Mouse (Mus musculus) adrenal gland, adult 18-20 months (tissue): Measurements from ENCODE around the gene Gm10053. TPM values are rescaled to one million over a fixed set of nuclear protein-coding genes. Genes with fewer than 3 reads are reported as not detected.
"Not testable (repeated sequence)": the region's sequence is repeated elsewhere in the genome, so short reads cannot be mapped to it uniquely, and the experiment has no call there.

Experiments
- DNase-seq, 2 experiments: peaks; one replicate each; pipeline ENCODE4 v3.0.0; 2021 to 2022; ENCODE audit warnings: low spot score in 2 of 2
- long read RNA-seq, 2 experiments: library from polyadenylated mRNA; stranded (forward); transcript quantifications; one replicate each; pipeline ENCODE4 v2.0.0; 2021
- total RNA-seq, 2 experiments: library from RNA; stranded (reverse); gene quantifications; 1 replicate in 1 of 2; 2 replicates in 1 of 2; pipeline ENCODE4 v1.2.3; 2021

Gm10053 gene
- 100 to 1,000 TPM; 257 to 508 TPM for total RNA-seq
- long read RNA-seq, experiment 1, partial matches to known transcripts = 0 of 1 reads
- long read RNA-seq, experiment 1, other reads (novel, unspliced or antisense) = 0 of 1 reads
- long read RNA-seq, experiment 2, transcript Gm10053-201 (1 exons, 946 nt) = major isoform, 5 of 5 reads
- long read RNA-seq, experiment 2, partial matches to known transcripts = 0 of 5 reads
- long read RNA-seq, experiment 2, other reads (novel, unspliced or antisense) = 0 of 5 reads

DNA sequence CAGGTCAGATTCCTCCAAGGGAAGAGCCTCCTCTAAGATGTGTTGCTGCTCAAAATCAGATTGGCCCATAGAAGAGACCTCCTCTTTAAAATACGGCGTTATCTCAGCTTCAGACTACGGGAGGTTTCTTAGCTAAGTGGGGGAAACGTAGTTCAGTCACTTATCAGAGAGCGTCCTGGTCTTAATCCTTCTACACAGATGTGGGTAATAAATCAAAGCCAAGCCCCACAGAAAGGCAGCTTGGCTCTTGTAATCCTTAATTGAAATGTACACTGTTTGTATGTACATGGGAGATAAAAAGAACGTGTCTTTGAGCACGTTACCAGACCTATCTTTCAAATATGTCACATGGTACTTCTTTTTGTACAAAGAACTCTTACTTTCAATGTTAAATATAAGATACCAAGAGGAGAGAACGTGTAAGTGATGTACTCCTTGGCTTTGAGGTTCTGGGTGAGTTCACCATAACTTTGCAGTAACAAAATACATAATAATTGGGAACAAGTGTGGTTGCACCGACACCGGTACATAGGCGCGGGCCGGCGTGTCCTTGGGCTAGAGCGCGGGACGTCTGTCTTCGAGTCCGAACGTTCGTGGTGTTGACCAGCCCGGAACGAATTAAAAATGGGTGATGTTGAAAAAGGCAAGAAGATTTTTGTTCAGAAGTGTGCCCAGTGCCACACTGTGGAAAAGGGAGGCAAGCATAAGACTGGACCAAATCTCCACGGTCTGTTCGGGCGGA lies at the start of gene Gm10053:
Gm10053 (plus strand) TSS at position 558 of the 742 bp plus-strand sequence.
- DNase-seq = not testable (repeated sequence)

GRCm38 (mm10) chr19:24842080-24842479 lies 33.4 kb upstream of the Gm10053 start:
- no peak for DNase-seq

DNA sequence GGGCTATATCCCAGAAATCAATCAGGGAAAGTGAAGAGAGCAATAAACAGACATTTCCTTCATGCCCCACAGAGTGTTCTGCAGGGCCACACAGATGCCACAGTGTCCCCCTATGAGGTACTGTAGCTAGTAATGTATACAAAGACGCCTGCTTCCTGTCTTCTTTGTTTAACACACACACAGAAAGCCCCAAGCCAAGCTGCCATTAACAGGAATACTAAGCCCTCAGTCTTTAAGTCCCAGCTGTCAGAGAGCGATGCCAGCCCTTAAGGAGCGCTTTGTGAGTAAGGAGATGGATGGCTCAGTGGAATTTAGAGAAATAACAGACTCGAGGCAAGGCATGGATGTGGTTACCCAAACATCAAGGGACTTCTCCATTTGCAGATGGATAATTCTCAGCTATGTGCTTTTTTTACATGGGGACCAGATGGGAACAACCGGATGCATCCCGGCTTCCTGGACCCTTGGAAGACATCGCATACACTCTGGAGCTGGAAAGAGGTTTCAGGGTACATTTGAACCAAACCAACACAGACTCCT lies 30.4 kb upstream of the Gm10053 start:
- no peak for DNase-seq

GRCm38 (mm10) chr19:24848345-24848744 lies 27.1 kb upstream of the Gm10053 start:
- no peak for DNase-seq

GRCm38 (mm10) chr19:24848844-24849243 lies 26.6 kb upstream of the Gm10053 start:
- no peak for DNase-seq

DNA sequence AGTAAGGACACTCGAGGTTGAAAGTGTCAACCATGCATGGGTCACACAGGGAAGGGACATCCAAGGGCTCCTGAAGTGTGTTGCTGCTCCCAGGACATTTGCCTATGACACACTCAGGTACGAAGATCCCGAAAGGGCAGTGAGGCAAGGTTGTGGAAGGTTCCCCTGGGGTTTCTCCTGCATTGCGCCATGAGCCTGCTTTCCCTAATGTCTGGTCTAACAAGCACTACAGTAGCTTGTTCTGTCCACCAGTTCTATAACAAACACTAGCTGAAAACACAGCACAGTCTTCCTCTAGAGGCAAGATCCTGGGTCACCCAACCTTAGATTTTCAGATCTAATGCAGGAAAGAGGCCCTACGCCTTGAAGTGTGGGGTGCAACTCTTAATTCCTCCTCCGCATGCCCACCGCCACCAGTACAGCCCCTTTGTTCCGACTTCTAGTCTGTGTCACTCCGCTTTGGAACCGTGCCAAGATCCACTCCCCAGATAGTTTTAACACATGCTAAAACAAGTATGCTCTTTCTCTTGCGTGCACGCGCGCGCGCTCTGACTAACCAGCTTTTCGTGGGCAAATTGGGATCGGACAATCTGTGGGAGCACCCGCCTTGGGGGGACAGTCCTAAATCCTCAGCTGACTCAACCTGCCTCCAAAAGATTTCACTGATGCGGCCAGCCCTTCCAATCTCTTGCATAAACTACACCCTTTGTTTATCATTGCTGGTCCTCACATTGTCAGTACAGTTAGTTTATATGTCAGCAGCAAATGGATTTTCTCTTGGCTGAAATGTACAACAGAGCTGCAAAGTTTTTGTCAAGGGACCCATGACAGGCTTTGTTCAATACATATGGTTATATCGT lies 23.8 kb upstream of the Gm10053 start:
- DNase-seq = no peak

- DNase-seq = peak in 1 of 2 experiments; percentile 24
Measured at GRCm38 (mm10) chr19:24861276-24861611, 14.2 kb upstream of the Gm10053 start.

GRCm38 (mm10) chr19:24861612-24862451 lies 13.7 kb upstream of the Gm10053 start, which contains the start of gene Pgm5:
Gene Pgm5 (minus strand): TSS chr19:24861855.
- peak; percentile 50 to 54 for DNase-seq

DNA sequence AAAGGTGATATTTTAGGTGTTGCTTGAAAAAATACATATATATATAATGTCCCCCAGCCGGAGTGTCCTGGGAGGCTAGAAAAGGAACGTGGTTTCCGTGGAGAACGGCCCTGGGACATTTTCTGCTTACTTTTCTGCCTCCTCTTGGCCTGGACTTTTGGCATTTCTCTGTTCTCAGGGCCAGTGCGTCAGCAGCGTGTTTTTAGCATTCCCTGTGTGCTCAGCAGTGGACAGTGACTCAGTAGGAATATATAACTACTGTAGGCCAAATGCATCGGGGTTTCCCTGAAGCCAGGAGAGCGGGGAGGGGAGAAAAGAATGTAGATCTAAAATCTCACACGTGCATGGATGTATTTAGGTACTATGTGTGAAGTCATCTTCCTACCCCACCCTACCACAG lies 10.1 kb upstream of the Gm10053 start:
- peak in 1 of 2 experiments; percentile 31 for DNase-seq

DNA sequence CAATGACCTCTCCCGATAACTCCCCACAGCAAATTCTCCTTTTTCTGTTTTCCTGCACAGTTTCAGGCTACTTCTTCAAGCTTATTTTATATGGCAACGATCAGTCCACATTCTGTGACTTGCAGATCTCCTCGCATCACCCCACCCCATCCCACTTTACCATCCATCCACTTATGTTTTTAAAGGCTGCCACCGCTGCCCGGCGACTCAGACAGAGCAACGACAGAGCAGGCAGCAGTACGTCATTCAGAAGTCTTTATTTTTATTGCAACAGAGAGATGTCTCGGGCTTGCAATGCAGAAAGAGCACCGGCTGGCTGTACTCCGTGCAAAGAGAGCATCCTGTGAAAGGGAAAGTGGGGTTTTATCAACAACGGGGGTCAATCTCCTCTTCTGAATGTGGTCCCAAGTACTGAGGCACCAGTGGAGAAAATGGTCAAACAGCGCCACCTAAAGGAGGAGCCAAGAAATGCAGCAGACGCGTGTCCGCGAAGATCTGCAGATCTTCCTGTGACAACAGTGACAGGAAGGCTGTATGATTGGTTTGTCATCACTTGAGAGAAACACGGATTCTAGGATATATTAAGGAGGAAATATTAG lies 4.3 kb upstream of the Gm10053 start:
- DNase-seq = peak; percentile 74 to 75

- DNase-seq = no peak
Measured at GRCm38 (mm10) chr19:24873873-24874272, 1.6 kb upstream of the Gm10053 start.

- no peak for DNase-seq
Measured at GRCm38 (mm10) chr19:24881237-24881636, 5.8 kb downstream of the Gm10053 start.

GRCm38 (mm10) chr19:24885504-24885903 lies 10.0 kb downstream of the Gm10053 start:
- no peak for DNase-seq

DNA sequence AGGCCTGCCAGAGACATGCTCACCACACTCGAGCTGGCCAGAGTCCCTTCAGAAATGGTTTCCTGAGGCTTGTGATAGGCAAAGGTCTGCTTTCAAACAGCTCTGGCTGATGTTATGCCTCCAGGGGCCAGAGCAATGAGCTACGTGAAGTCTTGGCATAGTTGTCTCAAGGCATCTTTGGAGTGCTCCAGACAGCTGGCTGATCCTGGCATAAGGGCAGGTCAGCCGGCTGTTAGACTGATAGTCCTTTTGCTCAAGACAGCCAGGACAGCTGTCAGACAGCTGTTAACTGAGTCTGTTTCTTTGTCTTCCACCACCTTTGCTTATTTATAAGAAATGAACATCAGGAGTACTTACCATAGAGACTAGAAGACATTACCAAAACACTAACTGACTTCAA lies 11.4 kb downstream of the Gm10053 start:
- DNase-seq = no peak

GRCm38 (mm10) chr19:24896536-24896935 lies 21.1 kb downstream of the Gm10053 start:
- no peak for DNase-seq

- no peak for DNase-seq
Measured at GRCm38 (mm10) chr19:24897006-24897895, 21.8 kb downstream of the Gm10053 start.

- no peak for DNase-seq
Measured at GRCm38 (mm10) chr19:24897896-24898736, 22.6 kb downstream of the Gm10053 start.
